Mouse (Mus musculus) megakaryocyte progenitor cell, adult 5-6 weeks (primary cell): ENCODE measurements at regions not wholly inside any gene's neighbourhood (a gene's known extent, or its start where the extent isn't known, plus 50 kb on each side); places are given as distances from the start of the nearest gene placed in this dataset.

Experiments
- ATAC-seq: replicated peaks from 2 replicates; pipeline ENCODE4 v1.8.0; 2016; ENCODE audit warnings: mild to moderate bottlenecking, moderate TSS enrichment, inconsistent platforms; ENCODE audit not compliant: poor library complexity

DNA sequence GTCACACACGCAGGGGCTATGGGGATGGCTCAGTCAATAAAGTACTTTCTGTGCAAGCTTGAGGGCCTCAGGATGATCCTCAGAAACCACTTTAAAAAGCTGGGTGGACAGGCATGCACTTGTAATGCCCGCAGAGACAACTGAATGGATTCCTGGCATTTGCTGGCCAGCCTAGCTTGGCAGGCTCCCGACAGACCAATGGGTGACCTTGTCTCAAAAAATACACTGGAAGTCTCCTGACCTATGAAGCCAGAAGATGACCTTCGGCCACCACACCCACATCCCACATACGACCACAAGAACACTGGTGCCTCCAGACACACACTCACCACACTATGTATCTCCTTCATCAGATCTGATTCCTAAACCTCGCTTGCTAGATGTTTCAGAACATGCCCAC, 141.5 kb upstream of the Rybp start:
- ATAC-seq: no peak

DNA sequence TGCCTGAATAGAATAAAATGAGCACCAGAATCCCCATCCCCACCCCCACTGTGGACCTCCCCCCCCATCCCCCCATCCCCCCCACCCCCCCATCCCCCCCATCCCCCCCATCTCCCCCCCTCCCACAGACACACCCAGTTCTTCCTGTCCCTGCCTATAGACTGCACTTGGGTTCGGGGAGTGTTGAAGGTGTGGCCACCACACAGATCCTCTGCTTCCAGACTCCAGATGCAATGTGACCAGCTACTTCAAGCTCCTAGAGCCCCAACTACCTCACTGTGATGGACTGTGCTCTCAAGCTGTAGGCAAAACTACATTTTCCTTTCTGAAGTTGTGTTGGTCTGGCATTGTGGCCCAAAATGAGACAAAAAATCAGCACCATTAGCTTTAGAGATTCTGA, 138.3 kb upstream of the Rybp start:
- no peak for ATAC-seq

DNA sequence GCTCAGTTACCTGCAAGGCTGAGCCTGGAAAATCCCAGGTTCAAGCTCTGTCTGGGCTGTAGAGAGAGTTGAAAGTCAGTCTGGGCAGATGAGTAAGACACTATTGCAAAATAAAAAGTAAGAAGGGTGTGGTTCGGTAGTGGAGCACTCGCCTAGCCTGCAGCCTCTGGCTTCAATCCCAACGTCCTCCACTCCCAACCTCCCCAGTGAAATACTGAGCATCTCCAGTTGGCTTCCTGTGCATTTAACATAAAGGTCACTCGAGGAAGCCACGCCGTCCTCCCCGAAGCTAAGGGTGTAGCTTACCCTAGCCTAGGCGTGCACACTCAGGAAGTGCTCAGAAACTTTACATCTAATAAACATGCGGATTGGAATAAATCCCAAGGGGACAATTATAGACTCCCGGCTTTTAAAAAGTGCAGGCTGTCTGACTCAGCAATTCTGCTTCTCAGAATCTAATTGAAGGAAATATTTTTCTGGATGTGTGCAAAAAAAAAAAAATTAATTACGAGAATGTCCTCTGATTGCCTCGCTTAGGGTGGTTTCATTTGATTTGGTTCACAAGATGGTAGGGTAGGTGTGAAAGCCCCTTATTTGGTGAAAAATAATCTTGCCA, 137.6 kb upstream of the Rybp start:
- 0 out of 2 replicates have a peak, but pooled peaks have one; percentile 17 for ATAC-seq

DNA sequence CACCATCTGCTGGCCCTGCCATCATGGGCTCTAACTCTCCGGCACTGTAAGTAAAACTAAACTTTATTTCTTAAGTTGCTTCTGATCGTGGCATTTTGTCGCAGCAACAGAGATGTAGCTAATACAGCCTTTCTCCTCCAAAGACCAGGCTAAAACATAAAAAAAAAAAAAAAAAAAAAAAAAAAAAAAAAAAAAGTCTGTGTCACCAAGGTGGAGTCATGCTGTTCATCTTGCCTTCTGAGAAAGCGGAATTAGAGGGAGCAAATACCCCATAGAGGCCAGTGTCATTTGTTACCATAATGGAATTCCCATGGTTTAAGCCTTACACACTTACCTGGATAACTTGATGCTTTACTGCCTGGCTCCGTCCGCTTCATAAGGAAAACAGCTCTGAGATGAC, 136.9 kb upstream of the Rybp start:
- no peak for ATAC-seq

DNA sequence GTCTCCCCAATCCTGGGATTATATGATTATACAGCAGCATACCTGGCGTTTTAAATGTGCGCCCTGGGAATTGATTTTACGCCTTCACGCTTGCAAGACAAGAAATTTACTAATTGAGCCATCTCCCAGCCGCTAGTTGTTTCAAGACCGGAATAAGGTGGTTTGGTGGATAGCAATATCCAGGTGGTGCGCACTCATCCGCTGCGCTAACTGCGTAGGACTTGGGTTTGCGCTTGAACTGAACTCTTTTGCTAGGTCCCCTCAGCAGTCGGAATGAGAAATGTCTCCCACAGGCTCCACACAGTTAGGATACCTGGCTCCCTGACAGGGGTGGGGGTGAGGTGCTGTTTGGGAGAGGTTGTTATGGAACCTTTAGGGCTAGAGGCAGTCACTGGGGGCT, 136.4 kb upstream of the Rybp start:
- no peak for ATAC-seq

DNA sequence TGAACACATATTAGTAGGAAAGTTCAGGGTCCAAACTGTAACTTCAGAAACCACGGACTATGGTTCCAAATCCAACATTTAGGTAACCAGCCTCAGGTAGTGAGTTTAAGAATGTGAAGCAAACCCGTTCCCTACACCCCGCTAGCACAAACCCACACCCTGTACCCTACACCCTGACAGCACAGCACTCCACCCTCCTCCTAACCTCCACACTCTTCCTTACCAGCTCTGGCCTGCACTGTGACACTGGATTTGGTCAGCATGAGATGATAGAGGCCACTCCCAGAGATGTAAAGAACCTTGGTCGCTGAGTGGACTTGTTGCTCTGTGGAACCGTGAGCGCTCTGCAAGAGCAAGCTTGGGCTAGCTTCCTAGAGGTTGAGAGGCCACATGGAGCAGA, 135.3 kb upstream of the Rybp start:
- ATAC-seq: no peak

DNA sequence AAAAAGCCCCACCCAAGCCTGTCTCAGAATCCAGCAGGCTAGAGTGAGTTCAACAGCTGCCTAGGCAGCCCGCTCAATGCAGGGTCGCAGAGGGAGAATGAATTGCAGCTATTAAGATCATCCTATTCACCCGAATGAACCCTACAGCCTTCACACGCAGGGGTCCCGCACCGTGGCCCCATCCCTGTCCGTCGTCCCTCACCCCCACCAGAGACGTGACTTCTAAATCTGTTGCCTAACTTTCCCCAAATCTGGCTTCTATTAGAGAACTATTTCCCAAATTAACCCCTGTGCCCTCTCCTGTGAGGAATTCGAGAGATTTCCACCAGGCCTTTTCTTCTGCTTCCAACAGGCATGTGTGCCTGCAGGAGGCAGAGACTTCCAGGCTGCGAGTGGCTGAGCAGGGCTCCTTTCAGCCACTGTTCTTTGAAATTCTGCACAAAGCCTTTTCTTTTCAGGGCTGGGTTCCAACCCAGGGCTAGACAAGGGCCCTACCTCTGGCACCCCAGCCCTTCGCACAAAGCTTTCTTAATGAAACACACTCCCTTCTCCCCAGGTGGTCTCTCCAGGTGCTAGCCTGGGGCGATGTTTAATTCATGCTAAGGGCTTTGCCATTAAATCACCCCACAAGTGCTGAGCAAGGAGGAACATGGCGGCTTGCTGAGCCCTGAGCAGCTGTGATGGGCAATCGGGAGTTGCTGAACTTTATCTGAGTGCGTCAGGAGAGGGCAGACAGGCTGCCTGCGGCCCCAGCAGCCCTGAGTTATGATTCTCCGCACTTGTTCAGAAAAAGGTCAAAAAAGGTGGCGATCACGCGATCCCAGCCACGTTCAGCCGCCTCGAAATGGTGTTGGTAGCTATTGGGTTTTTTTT, 134.7 kb upstream of the Rybp start:
- ATAC-seq: no peak

DNA sequence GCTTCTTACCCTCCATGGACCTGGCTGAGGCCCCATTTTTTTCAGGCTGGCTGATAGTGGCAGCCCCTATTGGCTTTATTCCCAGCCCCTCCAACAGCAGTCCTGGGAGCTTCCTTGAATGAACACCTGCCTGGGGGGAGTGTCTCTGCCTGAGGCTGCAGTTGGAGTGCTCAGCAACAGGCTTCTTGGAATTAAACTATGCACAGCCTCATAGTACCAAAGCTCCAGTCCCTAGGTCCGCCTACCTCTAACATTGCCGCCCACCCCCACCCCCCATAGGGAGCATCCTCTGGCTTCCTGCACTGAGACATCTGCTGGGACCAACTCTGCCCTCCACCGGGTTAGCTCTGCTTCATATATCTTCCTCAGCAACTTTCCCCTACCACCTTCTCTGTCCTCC, 133.3 kb upstream of the Rybp start:
- ATAC-seq: no peak

DNA sequence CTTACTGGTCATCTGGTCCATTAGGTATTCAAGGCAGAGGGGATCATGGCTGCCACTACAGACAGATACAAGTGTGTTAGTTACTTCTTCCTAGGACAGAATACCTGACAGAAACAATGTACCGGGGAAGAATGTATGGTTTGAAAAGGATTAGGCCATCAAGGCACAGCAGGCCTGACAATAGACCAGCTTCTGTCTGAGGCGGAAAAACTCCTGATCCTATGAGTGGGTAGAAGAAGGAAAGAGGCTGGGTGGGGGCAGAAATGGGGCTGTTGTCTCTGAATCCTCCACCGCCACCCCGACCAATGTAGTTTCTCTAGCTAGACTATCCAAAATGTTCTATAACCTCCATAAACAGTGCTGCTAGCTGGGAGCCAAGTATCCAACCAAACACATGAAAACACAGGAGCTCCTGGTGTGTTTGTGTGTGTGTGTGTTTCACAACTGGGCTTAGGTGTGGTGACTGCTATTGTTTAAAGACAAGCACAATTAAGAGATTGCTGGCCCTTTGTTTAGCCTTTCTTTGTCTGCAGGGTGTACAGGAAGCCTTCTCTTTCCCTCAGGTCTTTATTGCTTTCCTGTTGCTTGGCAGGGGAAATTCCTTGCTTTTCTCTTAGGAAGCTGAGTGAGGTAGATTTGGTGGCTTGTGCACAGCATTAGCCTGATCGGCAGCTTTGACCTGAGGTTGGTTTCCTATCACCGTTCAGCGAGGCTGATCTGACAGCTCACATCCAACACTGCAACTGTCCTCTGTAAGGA, 132.7 kb upstream of the Rybp start:
- no peak for ATAC-seq

DNA sequence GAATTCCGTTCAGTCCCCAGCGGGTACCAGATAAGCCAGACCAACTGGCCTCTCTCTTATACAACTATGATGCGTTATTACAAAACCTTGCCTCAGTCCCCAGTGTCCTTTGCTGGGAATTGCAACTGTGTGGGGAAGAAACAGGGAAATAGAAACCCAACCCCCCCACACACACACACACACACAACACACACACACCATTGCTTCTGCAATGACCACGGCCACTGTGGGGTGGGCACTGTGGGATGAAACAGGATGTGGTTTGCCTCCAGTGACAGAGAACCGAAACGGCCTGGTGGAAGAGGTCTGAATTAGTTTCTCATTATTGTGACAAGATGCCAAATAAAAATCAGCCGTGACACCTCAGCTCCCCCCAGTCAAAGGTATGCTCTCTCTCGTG, 128.8 kb upstream of the Rybp start:
- ATAC-seq: peak; percentile 99

DNA sequence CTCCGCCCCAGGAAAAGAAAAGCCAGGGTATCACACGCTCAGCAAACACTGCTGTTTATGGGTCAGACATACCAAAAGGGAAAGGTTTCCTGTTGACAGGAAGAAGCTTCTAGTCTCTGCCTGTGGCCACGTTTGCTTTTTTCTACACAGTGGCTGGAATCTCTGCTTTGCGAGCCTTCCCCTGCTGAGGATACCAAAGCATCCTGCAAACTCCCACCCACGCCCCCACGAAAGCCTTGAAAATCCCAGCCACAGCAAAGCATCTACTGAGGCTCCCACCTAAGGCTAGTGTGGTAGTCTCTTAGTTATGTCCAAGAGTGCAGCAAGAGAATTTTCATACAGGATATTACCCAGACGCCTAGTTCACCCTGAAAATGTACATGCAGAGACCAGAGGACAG, 128.2 kb upstream of the Rybp start:
- ATAC-seq: no peak

DNA sequence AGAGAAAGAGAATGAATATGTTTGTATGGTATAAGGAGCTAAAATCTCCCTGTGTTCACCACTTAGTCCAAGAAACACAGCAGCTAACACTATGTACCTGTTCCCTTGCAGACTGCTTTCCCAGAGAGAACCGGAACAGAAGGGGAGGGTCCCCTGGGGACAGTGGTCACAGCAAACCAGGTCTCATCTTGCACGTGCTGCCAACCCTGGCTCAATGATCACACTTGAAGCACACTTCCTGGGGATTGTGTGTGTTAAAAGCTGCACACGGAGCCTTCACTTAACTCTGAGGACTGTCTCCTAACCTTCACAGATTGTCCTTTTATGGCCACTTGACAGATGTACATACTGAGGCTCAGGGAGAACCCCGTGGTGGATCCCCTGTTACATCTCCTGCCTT, 127.6 kb upstream of the Rybp start:
- ATAC-seq: no peak

DNA sequence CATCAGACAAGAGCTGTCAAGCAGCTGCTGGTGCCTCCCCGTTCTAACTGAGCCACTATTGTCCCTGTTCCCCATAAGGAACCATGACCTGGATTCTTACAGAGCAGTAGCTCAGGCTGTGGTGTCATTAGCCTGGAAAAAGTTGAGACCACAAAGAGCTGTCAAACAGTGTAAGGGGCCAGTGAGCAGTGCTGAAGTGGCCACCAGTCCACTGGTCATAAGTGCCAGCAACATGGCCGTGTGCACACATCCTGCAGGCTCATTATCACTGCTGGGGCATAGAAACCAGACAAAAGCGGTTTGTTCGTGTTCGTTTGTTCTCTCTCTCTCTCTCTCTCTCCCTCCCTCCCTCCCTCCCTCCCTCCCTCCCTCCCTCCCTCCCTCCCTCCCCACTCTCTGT, 125.2 kb upstream of the Rybp start:
- ATAC-seq: no peak

DNA sequence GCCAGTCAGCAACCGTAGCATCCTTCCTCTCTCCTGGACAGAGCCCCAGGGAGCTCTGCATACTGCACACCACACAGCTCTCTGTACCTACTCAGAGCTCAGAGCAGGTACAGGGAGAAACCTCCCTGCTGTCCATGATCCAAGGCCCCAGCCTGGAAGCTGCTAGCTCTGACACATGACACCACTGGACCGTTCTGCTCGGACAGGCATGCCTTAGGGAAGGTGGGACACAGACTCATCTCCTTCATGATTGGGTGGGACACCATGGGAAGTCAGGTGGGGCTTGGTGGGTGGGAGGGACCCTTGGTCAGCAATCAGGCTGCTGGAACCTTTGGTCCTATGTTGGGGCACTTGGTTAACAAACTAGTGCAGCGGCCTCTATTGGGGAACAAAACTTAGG, 124.7 kb upstream of the Rybp start:
- no peak for ATAC-seq

DNA sequence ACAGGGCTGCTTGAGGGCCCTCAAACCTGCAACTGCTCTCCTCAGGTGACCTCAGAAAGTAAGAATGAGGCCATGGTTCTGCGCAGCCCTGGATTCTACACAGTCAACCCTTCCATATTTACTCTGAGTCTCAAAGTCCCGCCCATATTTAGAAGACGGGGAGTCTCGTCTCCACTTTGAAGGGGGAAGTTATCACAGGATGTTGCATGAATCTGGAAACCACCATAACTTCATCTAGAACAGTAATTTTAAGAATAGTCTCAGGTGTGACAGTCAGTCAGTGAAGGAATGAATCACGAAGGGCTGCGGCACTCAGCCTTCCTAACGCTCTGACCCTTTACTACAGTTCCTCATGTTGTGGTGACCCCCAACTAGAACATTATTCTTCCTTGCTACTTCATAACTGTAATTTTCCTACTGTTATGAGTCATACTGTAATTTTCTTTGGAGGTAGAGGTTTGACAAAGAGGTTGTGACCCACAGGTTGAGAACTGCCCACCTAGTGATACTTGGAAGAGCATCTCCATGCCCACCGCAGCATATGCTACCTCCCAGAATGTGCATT, 122.9 kb upstream of the Rybp start:
- ATAC-seq: peak; percentile 76

DNA sequence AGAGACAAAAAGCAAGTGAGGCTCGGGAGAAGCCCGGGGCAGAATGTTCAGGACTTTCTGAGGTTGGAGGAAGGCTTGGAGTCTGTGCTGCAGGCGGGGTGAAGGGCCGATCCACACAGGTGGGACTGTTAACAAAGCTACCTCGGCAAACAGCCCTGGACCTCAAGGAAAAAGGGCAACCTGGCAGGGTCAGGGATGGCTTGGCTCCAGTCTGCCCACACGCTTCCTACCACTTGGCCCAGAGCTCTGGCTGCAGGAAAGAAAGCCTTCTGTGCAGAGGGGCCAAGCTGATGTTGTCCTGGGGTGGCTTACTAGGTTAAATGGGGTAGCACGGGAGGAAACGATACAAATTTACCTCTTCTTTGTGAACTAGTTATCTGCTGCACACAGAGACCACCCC, 121.5 kb upstream of the Rybp start:
- ATAC-seq: no peak

DNA sequence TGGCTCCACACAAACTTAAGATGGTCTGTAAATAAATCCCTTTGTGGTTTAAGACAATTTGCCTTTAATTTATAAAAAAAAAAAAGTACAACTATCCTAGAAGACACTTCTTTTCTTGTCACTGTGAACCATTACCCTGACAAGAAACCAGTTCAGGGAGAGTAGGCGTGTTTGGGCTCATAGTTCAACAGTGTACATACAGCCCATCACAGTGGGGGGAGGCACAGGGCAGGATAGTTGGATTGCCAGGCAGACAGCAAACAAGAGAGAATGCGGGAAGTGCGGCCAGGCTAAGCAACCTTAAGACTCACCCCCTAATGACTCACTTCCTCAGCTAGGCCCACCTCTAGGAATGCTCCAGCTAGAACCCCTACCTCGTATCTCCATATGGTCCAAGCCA, 119.2 kb upstream of the Rybp start:
- ATAC-seq: no peak

DNA sequence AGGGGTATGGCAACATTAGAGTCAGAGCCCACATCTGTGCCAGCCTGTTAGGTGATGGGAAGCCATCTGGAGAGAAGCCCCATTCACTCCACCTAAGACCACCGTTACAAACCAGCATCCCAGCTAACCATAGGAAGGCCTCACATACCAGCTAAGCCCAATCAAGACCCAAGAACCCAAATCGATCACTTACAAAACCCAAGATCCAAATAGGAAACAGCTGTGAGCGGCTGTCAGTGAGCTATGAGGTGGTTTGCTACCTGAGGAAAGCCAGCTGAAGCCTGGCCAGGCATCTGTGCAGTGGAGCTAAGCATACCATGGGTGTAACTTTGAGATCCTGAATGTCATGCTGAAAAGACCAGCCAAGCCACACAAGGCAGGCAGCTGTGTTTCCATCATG, 116.9 kb upstream of the Rybp start:
- no peak for ATAC-seq

DNA sequence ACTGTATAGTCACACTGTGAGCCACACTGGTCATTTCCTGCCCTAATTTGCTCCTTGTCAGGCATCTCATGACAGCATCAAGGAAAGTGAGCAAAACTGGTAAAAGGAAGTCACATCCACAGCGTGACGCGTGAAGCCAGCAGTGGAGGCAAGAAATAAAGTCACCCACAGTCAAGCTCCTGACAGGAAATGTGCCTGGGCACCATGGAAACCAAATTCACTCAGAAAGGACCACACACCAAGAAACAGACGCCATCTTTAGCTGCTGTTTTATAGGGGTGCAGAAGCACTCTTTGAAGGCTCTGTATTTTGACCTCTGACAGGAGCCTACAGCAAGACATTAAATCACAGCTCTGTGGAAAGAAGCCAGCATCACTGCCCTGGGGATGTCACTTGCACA, 115.4 kb upstream of the Rybp start:
- no peak for ATAC-seq

DNA sequence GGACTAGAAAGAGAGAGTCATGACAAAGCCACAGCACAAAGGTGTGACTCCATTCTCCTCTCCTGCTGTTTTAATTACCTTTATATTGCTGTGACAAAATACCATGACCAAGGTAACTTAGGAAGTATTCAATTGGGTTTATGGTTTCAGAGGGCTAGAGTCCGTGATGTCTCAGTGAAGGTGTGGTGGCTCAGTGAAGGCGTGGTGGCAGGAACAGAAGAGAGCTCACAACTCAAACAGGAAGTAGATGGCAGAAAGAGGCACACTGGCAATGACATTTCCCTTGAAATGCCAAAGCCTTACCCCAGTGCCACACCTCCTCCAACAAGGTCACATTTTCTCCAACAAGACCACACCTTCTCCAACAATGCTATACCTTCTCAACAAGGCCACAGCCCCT, 114.4 kb upstream of the Rybp start:
- no peak for ATAC-seq

DNA sequence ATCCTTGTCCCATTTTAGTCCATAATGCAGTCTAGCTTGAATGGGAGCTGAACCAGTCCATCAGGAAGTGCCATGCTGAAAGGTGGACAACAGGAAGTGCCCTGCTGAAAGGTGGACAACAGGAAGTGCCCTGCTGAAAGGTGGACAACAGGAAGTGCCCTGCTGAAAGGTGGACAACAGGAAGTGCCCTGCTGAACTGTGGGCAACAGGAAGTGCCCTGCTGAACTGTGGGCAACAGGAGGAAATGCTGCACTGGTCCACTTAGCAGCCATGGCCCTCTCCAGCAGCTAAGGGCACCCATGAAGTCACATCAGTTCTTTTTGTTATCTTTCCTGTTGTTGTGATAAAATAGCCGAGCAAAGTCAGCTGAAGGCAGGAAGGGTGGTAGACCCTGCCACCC, 112.1 kb upstream of the Rybp start:
- 0 out of 2 replicates have a peak, but pooled peaks have one; percentile 6 for ATAC-seq
